ENCODE assay signal across 16 mouse cellular contexts in the genomic region with DNA sequence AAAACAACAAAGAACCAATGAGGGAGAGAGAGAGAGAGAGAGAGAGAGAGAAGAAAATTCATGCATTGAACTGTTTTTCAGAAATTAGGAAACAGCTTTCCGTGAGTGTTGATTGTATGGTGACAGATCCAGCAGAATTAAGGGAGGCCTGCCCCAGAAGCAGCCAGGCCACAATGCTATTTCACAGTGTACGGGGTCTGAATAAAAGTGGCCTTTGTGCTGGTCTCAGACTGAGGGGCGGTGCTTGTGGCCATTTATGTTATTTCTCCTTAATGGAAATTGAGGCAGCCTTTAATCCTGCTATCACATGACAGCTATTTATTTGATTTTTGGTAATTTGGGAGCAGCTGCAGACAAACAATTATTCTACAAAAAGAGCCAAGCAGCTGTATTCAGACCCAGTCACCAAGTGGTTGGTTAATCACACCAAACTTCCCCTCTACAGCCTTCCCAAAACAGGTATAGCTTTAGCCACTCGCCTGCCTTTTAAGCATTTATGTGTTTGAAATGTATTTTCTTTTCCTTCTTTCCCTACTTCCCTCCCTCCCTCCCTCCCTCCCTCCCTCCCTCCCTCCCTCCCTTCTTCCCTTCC. TPM values are rescaled to one million over a fixed set of nuclear protein-coding genes. Genes with fewer than 3 reads are reported as not detected.
DNase-seq lines count a peak whose midpoint lies in the region; ATAC-seq and TF ChIP-seq lines count a peak whose summit lies in the region.
"Had no signal": no experiment of that assay in that cellular context is flagged by ENCODE, and none has a peak within 500 bp of the region (broad histone marks: within the 10 kb centered on the region; RNA-seq: fewer than 3 reads in every experiment).

No protein-coding gene starts in this region.

- DNase-seq in hindbrain, embryonic 11.5 days (ENCODE audit: low spot score) = peak; percentile 18
- peak; percentile 88 for DNase-seq in brain, embryonic 14.5 days (ENCODE audit: low read depth)
- DNase-seq in forebrain, embryonic 10.5 days (ENCODE audit: extremely low spot score, low spot score) = peak; percentile 28
- DNase-seq in layer of hippocampus, postnatal 25 days (ENCODE audit: extremely low spot score in 1 of 2, low spot score in 1 of 2) = no peak
- DNase-seq in layer of hippocampus, adult 18-20 months (ENCODE audit: low spot score in 2 of 2) = no peak
- DNase-seq: adrenal gland, postnatal 14 days; cerebellum, postnatal 25 days; gastrocnemius, adult 2 months had no signal

- H3K4me3 ChIP-seq in hindbrain, embryonic 11.5 days (ENCODE audit: low read depth, low read length) = no peak overlapping the region
- no peak overlapping the region for H3K4me3 ChIP-seq in hindbrain, embryonic 16.5 days (ENCODE audit: low read length)
- no peak overlapping the region for H3K4me3 ChIP-seq in forebrain, embryonic 10.5 days
- no peak overlapping the region for H3K4me3 ChIP-seq in hindbrain, embryonic 15.5 days
- H3K4me3 ChIP-seq: erythroblast, embryonic 14.5 days; gastrocnemius, adult 2 months; liver, embryonic 12.5 days; megakaryocyte, embryonic 14.5 days; neural tube, embryonic 12.5 days had no signal

- no peak overlapping the region for H3K4me2 ChIP-seq in hindbrain, embryonic 11.5 days (replicated peaks; ENCODE audit: low read depth, low read length)
- no peak overlapping the region for H3K4me2 ChIP-seq in hindbrain, embryonic 16.5 days (ENCODE audit: low read length)
- no peak overlapping the region for H3K4me2 ChIP-seq in hindbrain, embryonic 15.5 days
- H3K4me2 ChIP-seq: heart, embryonic 11.5 days; liver, embryonic 12.5 days; neural tube, embryonic 12.5 days had no signal

- no peak for TF ChIP-seq POLR2A in brain, embryonic 14.5 days (IDR thresholded peaks at IDR 0.05; ENCODE audit: borderline replicate concordance, extremely low read depth, insufficient read depth, insufficient read length, poor library complexity, severe bottlenecking)

- no peak for TF ChIP-seq CTCF in brain, embryonic 14.5 days (IDR thresholded peaks at IDR 0.05; ENCODE audit: borderline replicate concordance, extremely low read depth, insufficient read depth, insufficient read length)

- H3K27ac ChIP-seq in hindbrain, embryonic 11.5 days (ENCODE audit: low read depth, low read length) = no peak overlapping the region
- H3K27ac ChIP-seq in hindbrain, embryonic 16.5 days (ENCODE audit: low read depth, low read length) = no peak overlapping the region
- peak overlapping the region; percentile 68 for H3K27ac ChIP-seq in forebrain, embryonic 10.5 days
- H3K27ac ChIP-seq in hindbrain, embryonic 15.5 days (replicated peaks) = 0 out of 2 replicates have a peak overlapping the region, but pooled peaks have one; percentile 25
- H3K27ac ChIP-seq: gastrocnemius, adult 2 months; liver, embryonic 12.5 days; neural tube, embryonic 12.5 days had no signal

- H3K9me3 ChIP-seq in hindbrain, embryonic 11.5 days (ENCODE audit: control insufficient read depth, low read length) = no peaks in the 10 kb centered on the region
- no peaks in the 10 kb centered on the region for H3K9me3 ChIP-seq in hindbrain, embryonic 16.5 days (ENCODE audit: control insufficient read depth, low read length)
- H3K9me3 ChIP-seq in forebrain, embryonic 10.5 days = no peaks in the 10 kb centered on the region
- H3K9me3 ChIP-seq in hindbrain, embryonic 15.5 days = no peaks in the 10 kb centered on the region
- H3K9me3 ChIP-seq: G1E; liver, embryonic 12.5 days; megakaryocyte, embryonic 14.5 days; neural tube, embryonic 12.5 days had no signal

- no peak overlapping the region for H3K9ac ChIP-seq in hindbrain, embryonic 11.5 days (ENCODE audit: low read depth, low read length)
- no peak overlapping the region for H3K9ac ChIP-seq in hindbrain, embryonic 16.5 days (ENCODE audit: low read depth, low read length)
- H3K9ac ChIP-seq in hindbrain, embryonic 15.5 days = no peak overlapping the region
- H3K9ac ChIP-seq: liver, embryonic 12.5 days; neural tube, embryonic 12.5 days had no signal

- no peaks in the 10 kb centered on the region for H3K27me3 ChIP-seq in hindbrain, embryonic 11.5 days (ENCODE audit: control insufficient read depth, insufficient read depth, low read length)
- no peaks in the 10 kb centered on the region for H3K27me3 ChIP-seq in hindbrain, embryonic 16.5 days (replicated peaks; ENCODE audit: control insufficient read depth, insufficient read depth, low read length)
- H3K27me3 ChIP-seq in forebrain, embryonic 10.5 days (ENCODE audit: poor library complexity, severe bottlenecking) = peaks cover 5% of the 10 kb centered on the region; the same call in 1 of the 2 replicates
- H3K27me3 ChIP-seq in hindbrain, embryonic 15.5 days = no peaks in the 10 kb centered on the region
- H3K27me3 ChIP-seq: liver, embryonic 12.5 days; megakaryocyte, embryonic 14.5 days; neural tube, embryonic 12.5 days had no signal

- H3K4me1 ChIP-seq in hindbrain, embryonic 11.5 days (replicated peaks; ENCODE audit: control insufficient read depth, insufficient read depth, low read length) = no peaks in the 10 kb centered on the region; the same call in 1 of the 2 replicates
- H3K4me1 ChIP-seq in hindbrain, embryonic 16.5 days (ENCODE audit: control insufficient read depth, insufficient read depth, low read depth, low read length) = no peaks in the 10 kb centered on the region
- H3K4me1 ChIP-seq in forebrain, embryonic 10.5 days = peaks cover 89% of the 10 kb centered on the region
- H3K4me1 ChIP-seq in hindbrain, embryonic 15.5 days (replicated peaks) = no peaks in the 10 kb centered on the region; the same call in 1 of the 2 replicates

- no peak for ATAC-seq in hindbrain, embryonic 11.5 days (ENCODE audit: low FRiP score)
- no peak for ATAC-seq in hindbrain, embryonic 16.5 days
- ATAC-seq in hindbrain, embryonic 15.5 days (ENCODE audit: low FRiP score, low read depth) = no peak
- ATAC-seq: liver, embryonic 12.5 days had no signal

- 53% methylated on average over 4 of the region's 4 CpGs for WGBS in hindbrain, embryonic 11.5 days
- 43% methylated on average over 4 of the region's 4 CpGs for WGBS in hindbrain, embryonic 16.5 days
- WGBS in forebrain, embryonic 10.5 days = 35% methylated on average over 4 of the region's 4 CpGs
- WGBS in hindbrain, embryonic 15.5 days = 36% methylated on average over 4 of the region's 4 CpGs

- H3K36me3 ChIP-seq in hindbrain, embryonic 11.5 days (ENCODE audit: control insufficient read depth, insufficient read depth, low read length) = no peaks in the 10 kb centered on the region
- no peaks in the 10 kb centered on the region for H3K36me3 ChIP-seq in hindbrain, embryonic 16.5 days (ENCODE audit: control insufficient read depth, insufficient read depth, low read length)
- no peaks in the 10 kb centered on the region for H3K36me3 ChIP-seq in forebrain, embryonic 10.5 days (replicated peaks)
- H3K36me3 ChIP-seq in hindbrain, embryonic 15.5 days = no peaks in the 10 kb centered on the region
- H3K36me3 ChIP-seq: liver, embryonic 12.5 days; neural tube, embryonic 12.5 days had no signal

RNA-seq across cellular contexts. Expression of a gene that starts 31.2 kb away (rescaled TPM):
- polyA plus RNA-seq in hindbrain, embryonic 11.5 days (2014; fragmentation: Nextera tagmentation; extraction: Ambion mirVana) = 69.9 and 73.0 TPM in 2 replicates
- polyA plus RNA-seq in hindbrain, embryonic 16.5 days (2015; fragmentation: Nextera tagmentation; extraction: Ambion mirVana) = 28.4 and 35.6 TPM in 2 replicates
- polyA plus RNA-seq in brain, embryonic 14.5 days (2012; rRNA removed) = 60.8 and 70.7 TPM in 2 replicates
- 97.8 and 102 TPM in 2 replicates for polyA plus RNA-seq in forebrain, embryonic 10.5 days (2016; fragmentation: Nextera tagmentation; extraction: Ambion mirVana)
- 36.5 and 38.0 TPM in 2 replicates for polyA plus RNA-seq in hindbrain, embryonic 15.5 days (2015; fragmentation: Nextera tagmentation; extraction: Ambion mirVana)
- 10 to 100 TPM; 19.7 to 23.4 TPM for total RNA-seq in layer of hippocampus, postnatal 25 days (2021)
- total RNA-seq in layer of hippocampus, adult 18-20 months (2021) = 10 to 100 TPM; 22.9 to 24.1 TPM

Comparison
In these comparisons a context has a peak if more than half of its experiments do, and no peak if none do; other contexts are left out.
1. H3K27ac ChIP-seq: peak in forebrain, embryonic 10.5 days (single experiment) and hindbrain, embryonic 15.5 days (single experiment); none in hindbrain, embryonic 11.5 days (single experiment) and hindbrain, embryonic 16.5 days (single experiment).
2. DNase-seq: peak in hindbrain, embryonic 11.5 days (single experiment), brain, embryonic 14.5 days (single experiment) and forebrain, embryonic 10.5 days (single experiment); none in layer of hippocampus, postnatal 25 days (0 of 2) and layer of hippocampus, adult 18-20 months (0 of 2).